Mouse (Mus musculus): ENCODE measurements at regions not wholly inside any gene's neighbourhood (a gene's known extent, or its start where the extent isn't known, plus 50 kb on each side); places are given as distances from the start of the nearest gene placed in this dataset.

GRCm38 (mm10) chr5:46486740-46487326, 629.4 kb upstream of the Lcorl start:
- no peak for TF ChIP-seq CTCF (IDR thresholded peaks at IDR 0.05; ENCODE audit: low read depth)
- TF ChIP-seq EP300 (optimal IDR thresholded peaks at IDR 0.05): no peak

Measured in stomach, postnatal 0 days (tissue).